Comparison of ENCODE assay signal across 20 mouse cellular contexts in the genomic region with DNA sequence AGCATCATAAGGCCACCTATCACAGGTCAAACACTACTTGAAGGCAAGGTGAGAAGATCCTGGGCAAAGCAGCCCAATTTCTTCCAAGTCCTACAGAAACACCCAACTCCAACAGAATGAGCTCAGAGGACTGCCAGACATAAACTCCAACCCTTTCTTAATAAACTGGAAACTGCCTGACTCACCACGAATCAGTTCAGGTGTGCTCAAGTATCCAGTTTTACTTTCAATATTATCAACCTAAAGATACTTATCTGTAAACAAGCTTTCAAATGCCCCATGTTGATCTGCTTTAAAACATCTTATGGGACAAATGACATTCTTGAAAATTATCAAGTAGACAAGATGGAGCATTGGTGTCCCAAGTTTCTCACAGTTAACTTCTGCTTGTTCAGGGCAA. TPM values are rescaled to one million over a fixed set of nuclear protein-coding genes. Genes with fewer than 3 reads are reported as not detected.
DNase-seq lines count a peak whose midpoint lies in the region; ATAC-seq lines count a peak whose summit lies in the region.
"Had no signal": no experiment of that assay in that cellular context is flagged by ENCODE, and none has a peak within 500 bp of the region (broad histone marks: within the 10 kb centered on the region; RNA-seq: fewer than 3 reads in every experiment).

No protein-coding gene starts in this region.

- peaks cover 32% of the 10 kb centered on the region for H3K36me3 ChIP-seq in liver, embryonic 12.5 days

- H3K27me3 ChIP-seq in liver, embryonic 12.5 days (replicated peaks) = no peaks in the 10 kb centered on the region
- H3K27me3 ChIP-seq: forebrain, embryonic 13.5 days; heart, embryonic 13.5 days; hindbrain, embryonic 12.5 days had no signal

- 68% methylated on average over 1 of the region's 1 CpGs for WGBS in liver, embryonic 12.5 days (ENCODE audit: insufficient replicate concordance)

- H3K9me3 ChIP-seq in liver, embryonic 12.5 days (replicated peaks) = no peaks in the 10 kb centered on the region
- H3K9me3 ChIP-seq: embryonic facial prominence, embryonic 10.5 days; forebrain, embryonic 13.5 days; heart, embryonic 13.5 days; hindbrain, embryonic 12.5 days had no signal

- H3K4me1 ChIP-seq in liver, embryonic 12.5 days = peaks cover 80% of the 10 kb centered on the region

- no peak for ATAC-seq in liver, embryonic 12.5 days
- ATAC-seq in CD4-positive, CD25-positive, alpha-beta regulatory T cell, adult 4 months = peak; percentile 52
- ATAC-seq: forebrain, embryonic 13.5 days; forebrain, postnatal 0 days; hindbrain, embryonic 16.5 days had no signal

- H3K9ac ChIP-seq in liver, embryonic 12.5 days = no peak overlapping the region
- H3K9ac ChIP-seq: forebrain, embryonic 13.5 days; forebrain, postnatal 0 days; heart, embryonic 13.5 days; hindbrain, embryonic 12.5 days had no signal

- 0 out of 2 replicates have a peak overlapping the region, but pooled peaks have one; percentile 17 for H3K27ac ChIP-seq in liver, embryonic 12.5 days
- H3K27ac ChIP-seq: forebrain, embryonic 13.5 days; heart, embryonic 13.5 days; hindbrain, embryonic 12.5 days had no signal

- H3K4me3 ChIP-seq in liver, embryonic 12.5 days = no peak overlapping the region
- H3K4me3 ChIP-seq: embryonic facial prominence, embryonic 10.5 days; forebrain, embryonic 13.5 days; heart, embryonic 13.5 days; hindbrain, embryonic 12.5 days had no signal

- no peak overlapping the region; the same call in 1 of the 2 replicates for H3K4me2 ChIP-seq in liver, embryonic 12.5 days
- H3K4me2 ChIP-seq: forebrain, embryonic 13.5 days; heart, embryonic 13.5 days; hindbrain, embryonic 12.5 days had no signal

- DNase-seq in liver (no peak), A20 (ENCODE audit: low read depth, low spot score) (peak; percentile 49)
- DNase-seq in naive thymus-derived CD4-positive, alpha-beta T cell, adult 2 months (ENCODE audit: low read depth) = peak; percentile 44
- DNase-seq in adrenal gland, adult 18-20 months (ENCODE audit: low spot score in 2 of 2) = no peak
- DNase-seq in lung, postnatal 4 days = no peak
- DNase-seq: adrenal gland, adult 2 months; adrenal gland, postnatal 36 days; cerebellum, adult 2 months; cerebellum, postnatal 10 days; forebrain, postnatal 0 days; gastrocnemius, postnatal 36 days; heart, adult 11 months; heart, postnatal 4 days had no signal

RNA-seq across cellular contexts. Expression of gene Zfp217, which starts 21.6 kb away (rescaled TPM):
- 3.8 and 4.5 TPM in 2 replicates for polyA plus RNA-seq in liver, embryonic 12.5 days (2016; fragmentation: Nextera tagmentation; extraction: Ambion mirVana)
- polyA plus RNA-seq in CD4-positive, CD25-positive, alpha-beta regulatory T cell, adult 4 months (2017; shearing (Covaris generic)) = 10 to 100 TPM in 1 of 2 experiments, 1 to 10 TPM in 1; 8.1 to 10.4 TPM
- 10 to 100 TPM; 20.0 to 21.7 TPM for total RNA-seq in adrenal gland, adult 18-20 months (2021)

Comparison
In these comparisons a context has a peak if more than half of its experiments do, and no peak if none do; other contexts are left out.
1. DNase-seq: peak in A20 (single experiment) and naive thymus-derived CD4-positive, alpha-beta T cell, adult 2 months (single experiment); none in liver (single experiment), adrenal gland, adult 18-20 months (0 of 2) and lung, postnatal 4 days (0 of 2).